Mouse (Mus musculus): ENCODE data around the gene Nhsl2.

GRCm38 (mm10) chrX:102054009-102054408 lies 204.8 kb downstream of the Nhsl2 start:
- TF ChIP-seq CTCF (IDR thresholded peaks at IDR 0.05; ENCODE audit: borderline replicate concordance, control insufficient read depth, extremely low read depth, insufficient read depth, low read length, poor library complexity) (no peak), POLR2A (IDR thresholded peaks at IDR 0.05; ENCODE audit: control insufficient read depth, extremely low read depth, insufficient read depth, low read length, poor library complexity) (no peak)
